Mouse (Mus musculus) kidney, adult 2 months (tissue): ENCODE measurements at regions not wholly inside any gene's neighbourhood (a gene's known extent, or its start where the extent isn't known, plus 50 kb on each side); places are given as distances from the start of the nearest gene placed in this dataset.

Source experiments
- CTCF ChIP-seq: fragments of 200-500 bp; conservative IDR thresholded peaks from 2 replicates; pipeline ENCODE4 v1.5.1; 2011; ENCODE audit warnings: low read depth, mild to moderate bottlenecking, control low read depth, low read length, moderate library complexity, mixed read lengths; ENCODE audit not compliant: insufficient read depth, insufficient read length
- POLR2A ChIP-seq: fragments of 200-500 bp; IDR thresholded peaks from one replicate; pipeline ENCODE4 v1.6.1; 2011; ENCODE audit warnings: low read depth, low read length, control low read depth

GRCm38 (mm10) chr10:122515698-122516097, 67.4 kb downstream of the Avpr1a start:
- TF ChIP-seq CTCF (no peak), POLR2A (no peak)
